Mouse (Mus musculus): ENCODE data around the gene Plekho2. TPM values are rescaled to one million over a fixed set of nuclear protein-coding genes. Genes with fewer than 3 reads are reported as not detected.
A peak's percentile ranks its signal among the peaks of the same experiment; 100 is the strongest.

The Plekho2 gene
- polyA plus RNA-seq, 1 experiment from 2014 or later: 4.6 TPM

GRCm38 (mm10) chr9:65534111-65534510 is 45.7 kb downstream of the Plekho2 start:
- Histone ChIP-seq H3K27me3 (ENCODE audit: control insufficient read depth, insufficient read depth, low read length) (no peaks in the 10 kb centered on the region), H3K4me3 (replicated peaks; ENCODE audit: low read depth, low read length) (no peak overlapping the region), H3K9me3 (ENCODE audit: control insufficient read depth, low read length) (no peaks in the 10 kb centered on the region), H3K4me1 (ENCODE audit: control insufficient read depth, insufficient read depth, low read length) (no peaks in the 10 kb centered on the region), H3K4me2 (ENCODE audit: low read length) (no peak overlapping the region), H3K9ac (replicated peaks; ENCODE audit: low read length) (no peak overlapping the region), H3K27ac (replicated peaks; ENCODE audit: low read depth, low read length) (no peak overlapping the region), H3K36me3 (ENCODE audit: control insufficient read depth, insufficient read depth, low read length) (no peaks in the 10 kb centered on the region)
- WGBS: 85% methylated on average over 3 of the region's 3 CpGs
- no peak for DNase-seq
- no peak for ATAC-seq (ENCODE audit: low FRiP score, low TSS enrichment)

GRCm38 (mm10) chr9:65532986-65533385 is 46.9 kb downstream of the Plekho2 start:
- ATAC-seq (ENCODE audit: low FRiP score, low TSS enrichment) (no peak), DNase-seq (no peak)
- Histone ChIP-seq H3K27ac (replicated peaks; ENCODE audit: low read depth, low read length) (no peak overlapping the region), H3K4me2 (ENCODE audit: low read length) (no peak overlapping the region), H3K36me3 (ENCODE audit: control insufficient read depth, insufficient read depth, low read length) (no peaks in the 10 kb centered on the region), H3K27me3 (ENCODE audit: control insufficient read depth, insufficient read depth, low read length) (no peaks in the 10 kb centered on the region), H3K4me1 (ENCODE audit: control insufficient read depth, insufficient read depth, low read length) (no peaks in the 10 kb centered on the region), H3K4me3 (replicated peaks; ENCODE audit: low read depth, low read length) (no peak overlapping the region), H3K9ac (replicated peaks; ENCODE audit: low read length) (no peak overlapping the region), H3K9me3 (ENCODE audit: control insufficient read depth, low read length) (no peaks in the 10 kb centered on the region)
- 90% methylated on average over 8 of the region's 8 CpGs for WGBS

- no peak overlapping the region for H3K9ac ChIP-seq (replicated peaks; ENCODE audit: low read length)
- H3K9me3 ChIP-seq (ENCODE audit: control insufficient read depth, low read length): no peaks in the 10 kb centered on the region
- H3K27me3 ChIP-seq (ENCODE audit: control insufficient read depth, insufficient read depth, low read length): no peaks in the 10 kb centered on the region
- ATAC-seq (ENCODE audit: low FRiP score, low TSS enrichment) (no peak), DNase-seq (no peak)
- WGBS: 88% methylated on average over 5 of the region's 5 CpGs
- no peak overlapping the region for H3K4me3 ChIP-seq (replicated peaks; ENCODE audit: low read depth, low read length)
- no peak overlapping the region for H3K4me2 ChIP-seq (ENCODE audit: low read length)
- no peaks in the 10 kb centered on the region for H3K36me3 ChIP-seq (ENCODE audit: control insufficient read depth, insufficient read depth, low read length)
- no peaks in the 10 kb centered on the region for H3K4me1 ChIP-seq (ENCODE audit: control insufficient read depth, insufficient read depth, low read length)
- H3K27ac ChIP-seq (replicated peaks; ENCODE audit: low read depth, low read length): no peak overlapping the region
Measured at GRCm38 (mm10) chr9:65531283-65531682, 48.6 kb downstream of the Plekho2 start.

- WGBS: 49% methylated on average over 8 of the region's 8 CpGs
- Histone ChIP-seq H3K9me3 (ENCODE audit: control insufficient read depth, low read length) (no peaks in the 10 kb centered on the region), H3K27ac (replicated peaks; ENCODE audit: low read depth, low read length) (no peak overlapping the region), H3K4me1 (ENCODE audit: control insufficient read depth, insufficient read depth, low read length) (no peaks in the 10 kb centered on the region), H3K4me2 (ENCODE audit: low read length) (no peak overlapping the region), H3K27me3 (ENCODE audit: control insufficient read depth, insufficient read depth, low read length) (no peaks in the 10 kb centered on the region), H3K9ac (replicated peaks; ENCODE audit: low read length) (no peak overlapping the region), H3K36me3 (ENCODE audit: control insufficient read depth, insufficient read depth, low read length) (no peaks in the 10 kb centered on the region), H3K4me3 (replicated peaks; ENCODE audit: low read depth, low read length) (no peak overlapping the region)
- DNase-seq (no peak), ATAC-seq (ENCODE audit: low FRiP score, low TSS enrichment) (no peak)
Measured at GRCm38 (mm10) chr9:65529659-65530058, 50.2 kb downstream of the Plekho2 start.

GRCm38 (mm10) chr9:65528417-65529038 is 51.3 kb downstream of the Plekho2 start:
- no peaks in the 10 kb centered on the region for H3K27me3 ChIP-seq (ENCODE audit: control insufficient read depth, insufficient read depth, low read length)
- no peak for ATAC-seq (ENCODE audit: low FRiP score, low TSS enrichment)
- no peak overlapping the region for H3K4me3 ChIP-seq (replicated peaks; ENCODE audit: low read depth, low read length)
- no peak overlapping the region for H3K9ac ChIP-seq (replicated peaks; ENCODE audit: low read length)
- H3K36me3 ChIP-seq (ENCODE audit: control insufficient read depth, insufficient read depth, low read length): no peaks in the 10 kb centered on the region
- no peaks in the 10 kb centered on the region for H3K9me3 ChIP-seq (ENCODE audit: control insufficient read depth, low read length)
- WGBS: 87% methylated on average over 6 of the region's 6 CpGs
- no peak overlapping the region for H3K4me2 ChIP-seq (ENCODE audit: low read length)
- H3K27ac ChIP-seq (replicated peaks; ENCODE audit: low read depth, low read length): no peak overlapping the region
- DNase-seq: no peak
- H3K4me1 ChIP-seq (ENCODE audit: control insufficient read depth, insufficient read depth, low read length): no peaks in the 10 kb centered on the region

- H3K9me3 ChIP-seq (ENCODE audit: control insufficient read depth, low read length): no peaks in the 10 kb centered on the region
- no peak overlapping the region for H3K4me3 ChIP-seq (replicated peaks; ENCODE audit: low read depth, low read length)
- no peaks in the 10 kb centered on the region for H3K27me3 ChIP-seq (ENCODE audit: control insufficient read depth, insufficient read depth, low read length)
- peaks cover 3% of the 10 kb centered on the region; the same call in 1 of the 2 replicates for H3K4me1 ChIP-seq (ENCODE audit: control insufficient read depth, insufficient read depth, low read length)
- ATAC-seq (ENCODE audit: low FRiP score, low TSS enrichment): no peak
- H3K4me2 ChIP-seq (ENCODE audit: low read length): no peak overlapping the region
- no peak overlapping the region for H3K9ac ChIP-seq (replicated peaks; ENCODE audit: low read length)
- no peak for DNase-seq
- no peak overlapping the region for H3K27ac ChIP-seq (replicated peaks; ENCODE audit: low read depth, low read length)
- H3K36me3 ChIP-seq (ENCODE audit: control insufficient read depth, insufficient read depth, low read length): no peaks in the 10 kb centered on the region
- WGBS: 87% methylated on average over 10 of the region's 10 CpGs
Measured at GRCm38 (mm10) chr9:65525445-65526195, 54.2 kb downstream of the Plekho2 start.

GRCm38 (mm10) chr9:65523611-65524364 is 56.1 kb downstream of the Plekho2 start:
- H3K4me3 ChIP-seq (replicated peaks; ENCODE audit: low read depth, low read length): no peak overlapping the region
- no peaks in the 10 kb centered on the region for H3K9me3 ChIP-seq (ENCODE audit: control insufficient read depth, low read length)
- peak overlapping the region; percentile 24; the same call in 1 of the 2 replicates for H3K4me2 ChIP-seq (ENCODE audit: low read length)
- ATAC-seq (ENCODE audit: low FRiP score, low TSS enrichment): peak; percentile 63; the same call in 1 of the 2 replicates
- peaks cover 12% of the 10 kb centered on the region; the same call in 1 of the 2 replicates for H3K4me1 ChIP-seq (ENCODE audit: control insufficient read depth, insufficient read depth, low read length)
- H3K27me3 ChIP-seq (ENCODE audit: control insufficient read depth, insufficient read depth, low read length): no peaks in the 10 kb centered on the region
- no peaks in the 10 kb centered on the region for H3K36me3 ChIP-seq (ENCODE audit: control insufficient read depth, insufficient read depth, low read length)
- DNase-seq: peak; percentile 89
- WGBS: 21% methylated on average over 14 of the region's 14 CpGs
- no peak overlapping the region for H3K9ac ChIP-seq (replicated peaks; ENCODE audit: low read length)
- no peak overlapping the region for H3K27ac ChIP-seq (replicated peaks; ENCODE audit: low read depth, low read length)

GRCm38 (mm10) chr9:65520505-65520876 is 59.3 kb downstream of the Plekho2 start:
- H3K4me3 ChIP-seq (replicated peaks; ENCODE audit: low read depth, low read length): peak overlapping the region; percentile 33
- no peaks in the 10 kb centered on the region for H3K9me3 ChIP-seq (ENCODE audit: control insufficient read depth, low read length)
- H3K27ac ChIP-seq (replicated peaks; ENCODE audit: low read depth, low read length): peak overlapping the region; percentile 68
- no peaks in the 10 kb centered on the region for H3K36me3 ChIP-seq (ENCODE audit: control insufficient read depth, insufficient read depth, low read length)
- H3K9ac ChIP-seq (replicated peaks; ENCODE audit: low read length): peak overlapping the region; percentile 54
- no peak for ATAC-seq (ENCODE audit: low FRiP score, low TSS enrichment)
- peak overlapping the region; percentile 61 for H3K4me2 ChIP-seq (ENCODE audit: low read length)
- H3K27me3 ChIP-seq (ENCODE audit: control insufficient read depth, insufficient read depth, low read length): no peaks in the 10 kb centered on the region
- no peak for DNase-seq
- WGBS: 16% methylated on average over 11 of the region's 11 CpGs
- H3K4me1 ChIP-seq (ENCODE audit: control insufficient read depth, insufficient read depth, low read length): peaks cover 12% of the 10 kb centered on the region; the same call in 1 of the 2 replicates

Data from midbrain, embryonic 14.5 days (tissue).